Mouse (Mus musculus): Measurements from ENCODE around the gene Maff. TPM values are rescaled to one million over a fixed set of nuclear protein-coding genes. Genes with fewer than 3 reads are reported as not detected.

The Maff gene
- polyA plus RNA-seq, 1 experiment: 15.6 TPM

DNA sequence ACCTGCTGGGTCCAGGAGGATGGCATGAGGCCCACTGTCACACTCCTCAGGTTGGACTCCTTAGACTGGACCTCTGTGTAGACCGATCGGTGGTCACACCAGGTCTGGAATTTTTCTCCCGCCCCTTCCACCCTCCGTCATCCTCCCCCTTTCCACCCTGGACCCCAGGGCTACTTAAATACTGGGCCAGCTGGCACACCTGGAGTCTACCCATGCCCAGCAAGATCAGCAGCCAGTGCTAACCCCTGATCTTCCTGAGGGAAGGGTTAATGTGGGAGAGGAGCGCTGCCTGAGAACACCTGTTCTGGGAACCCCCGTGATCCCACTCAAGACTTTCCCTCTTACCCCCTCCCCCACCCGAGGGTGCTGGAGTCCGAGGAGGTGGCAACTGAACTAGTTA, 2.2 kb downstream of the Maff start:
- Histone ChIP-seq H3K27me3 (ENCODE audit: control insufficient read depth, insufficient read depth, insufficient read length) (no peaks in the 10 kb centered on the region), H3K79me2 (ENCODE audit: control insufficient read depth, insufficient read depth) (no peaks in the 10 kb centered on the region), H3K4me3 (peak overlapping the region; percentile 63), H3K4me2 (ENCODE audit: low read depth) (peak overlapping the region; percentile 90), H3K36me3 (ENCODE audit: control insufficient read depth, insufficient read depth) (no peaks in the 10 kb centered on the region), H3ac (ENCODE audit: control insufficient read depth, insufficient read length) (no peak overlapping the region)
- TF ChIP-seq MYOD1 (IDR thresholded peaks at IDR 0.05; ENCODE audit: control insufficient read depth in 1 of 3, insufficient read length in 2 of 3, low read depth in 2 of 3): no peak
- no peak for TF ChIP-seq REST (IDR thresholded peaks at IDR 0.05; ENCODE audit: insufficient read depth, insufficient read length)
- no peak for TF ChIP-seq E2F4 (IDR thresholded peaks at IDR 0.05; ENCODE audit: insufficient read depth)
- TF ChIP-seq MAX (IDR thresholded peaks at IDR 0.05; ENCODE audit: low read depth): no peak
- TF ChIP-seq TCF12 (IDR thresholded peaks at IDR 0.05; ENCODE audit: insufficient read depth, poor library complexity, severe bottlenecking): no peak
- TF ChIP-seq CEBPB (IDR thresholded peaks at IDR 0.05; ENCODE audit: insufficient read depth, poor library complexity, severe bottlenecking): no peak
- TF ChIP-seq POLR2A (IDR thresholded peaks at IDR 0.05; ENCODE audit: insufficient read length, low read depth): no peak

DNA sequence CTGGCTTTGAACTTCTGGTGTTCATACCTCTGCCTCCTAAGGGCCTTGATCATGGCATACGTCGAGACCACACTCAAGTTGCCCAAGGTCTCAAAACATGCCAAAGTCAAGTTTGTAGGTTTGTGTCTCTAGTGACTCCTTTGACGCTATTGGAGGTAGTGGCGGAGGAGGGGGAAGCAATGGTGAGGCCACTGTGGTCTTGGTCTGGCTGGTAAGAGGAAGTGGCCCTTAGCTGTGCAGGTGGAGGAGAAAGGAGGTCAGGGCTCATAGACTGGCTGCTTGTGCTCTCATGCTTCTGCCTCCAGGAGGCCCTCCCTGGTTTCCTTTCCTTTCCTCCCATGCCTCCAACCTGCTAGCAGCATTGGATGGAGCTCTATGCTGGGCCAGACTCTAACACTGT, 4.4 kb downstream of the Maff start:
- Histone ChIP-seq H3K79me2 (ENCODE audit: control insufficient read depth, insufficient read depth) (no peaks in the 10 kb centered on the region), H3K36me3 (ENCODE audit: control insufficient read depth, insufficient read depth) (no peaks in the 10 kb centered on the region), H3ac (ENCODE audit: control insufficient read depth, insufficient read length) (no peak overlapping the region), H3K4me2 (ENCODE audit: low read depth) (no peak overlapping the region), H3K27me3 (ENCODE audit: control insufficient read depth, insufficient read depth, insufficient read length) (no peaks in the 10 kb centered on the region), H3K4me3 (no peak overlapping the region)
- TF ChIP-seq REST (IDR thresholded peaks at IDR 0.05; ENCODE audit: insufficient read depth, insufficient read length) (no peak), CEBPB (IDR thresholded peaks at IDR 0.05; ENCODE audit: insufficient read depth, poor library complexity, severe bottlenecking) (no peak), USF1 (IDR thresholded peaks at IDR 0.05; ENCODE audit: low read depth) (no peak), POLR2A (IDR thresholded peaks at IDR 0.05; ENCODE audit: insufficient read length, low read depth) (no peak), POLR2AphosphoS2 (IDR thresholded peaks at IDR 0.05; ENCODE audit: insufficient read length, low read depth) (no peak), TCF3 (IDR thresholded peaks at IDR 0.05; ENCODE audit: insufficient read length, low read depth) (no peak), TCF12 (IDR thresholded peaks at IDR 0.05; ENCODE audit: insufficient read depth, poor library complexity, severe bottlenecking) (no peak), SRF (IDR thresholded peaks at IDR 0.05; ENCODE audit: control insufficient read depth, insufficient read length, low read depth) (no peak), MAX (IDR thresholded peaks at IDR 0.05; ENCODE audit: low read depth) (no peak), E2F4 (IDR thresholded peaks at IDR 0.05; ENCODE audit: insufficient read depth) (no peak), MYOD1 (IDR thresholded peaks at IDR 0.05; ENCODE audit: control insufficient read depth in 1 of 3, insufficient read length in 2 of 3, low read depth in 2 of 3) (no peak), MYOG (IDR thresholded peaks at IDR 0.05; ENCODE audit: control insufficient read depth in 1 of 3, insufficient read depth in 1 of 3, insufficient read length in 2 of 3, low read depth in 2 of 3) (no peak)

- Histone ChIP-seq H3K4me2 (ENCODE audit: low read depth) (no peak overlapping the region), H3K79me2 (ENCODE audit: control insufficient read depth, insufficient read depth) (no peaks in the 10 kb centered on the region), H3K4me3 (no peak overlapping the region), H3ac (ENCODE audit: control insufficient read depth, insufficient read length) (no peak overlapping the region), H3K27me3 (ENCODE audit: control insufficient read depth, insufficient read depth, insufficient read length) (no peaks in the 10 kb centered on the region), H3K36me3 (ENCODE audit: control insufficient read depth, insufficient read depth) (peaks cover 4% of the 10 kb centered on the region)
- no peak for TF ChIP-seq SRF (IDR thresholded peaks at IDR 0.05; ENCODE audit: control insufficient read depth, insufficient read length, low read depth)
- TF ChIP-seq POLR2AphosphoS2 (IDR thresholded peaks at IDR 0.05; ENCODE audit: insufficient read length, low read depth): no peak
- no peak for TF ChIP-seq TCF3 (IDR thresholded peaks at IDR 0.05; ENCODE audit: insufficient read length, low read depth)
- no peak for TF ChIP-seq POLR2A (IDR thresholded peaks at IDR 0.05; ENCODE audit: insufficient read length, low read depth)
- no peak for TF ChIP-seq CEBPB (IDR thresholded peaks at IDR 0.05; ENCODE audit: insufficient read depth, poor library complexity, severe bottlenecking)
- TF ChIP-seq MAX (IDR thresholded peaks at IDR 0.05; ENCODE audit: low read depth): no peak
- no peak for TF ChIP-seq E2F4 (IDR thresholded peaks at IDR 0.05; ENCODE audit: insufficient read depth)
- TF ChIP-seq MYOG (IDR thresholded peaks at IDR 0.05; ENCODE audit: control insufficient read depth in 1 of 3, insufficient read depth in 1 of 3, insufficient read length in 2 of 3, low read depth in 2 of 3): no peak
- no peak for TF ChIP-seq TCF12 (IDR thresholded peaks at IDR 0.05; ENCODE audit: insufficient read depth, poor library complexity, severe bottlenecking)
- no peak for TF ChIP-seq REST (IDR thresholded peaks at IDR 0.05; ENCODE audit: insufficient read depth, insufficient read length)
- no peak for TF ChIP-seq MYOD1 (IDR thresholded peaks at IDR 0.05; ENCODE audit: control insufficient read depth in 1 of 3, insufficient read length in 2 of 3, low read depth in 2 of 3)
- TF ChIP-seq USF1 (IDR thresholded peaks at IDR 0.05; ENCODE audit: low read depth): no peak
These were observed 4.9 kb downstream of the Maff start for GRCm38 (mm10) chr15:79351331-79351767.

- Histone ChIP-seq H3K4me2 (ENCODE audit: low read depth) (no peak overlapping the region), H3K36me3 (ENCODE audit: control insufficient read depth, insufficient read depth) (peaks cover 13% of the 10 kb centered on the region), H3K4me3 (no peak overlapping the region), H3ac (ENCODE audit: control insufficient read depth, insufficient read length) (no peak overlapping the region), H3K27me3 (ENCODE audit: control insufficient read depth, insufficient read depth, insufficient read length) (no peaks in the 10 kb centered on the region), H3K79me2 (ENCODE audit: control insufficient read depth, insufficient read depth) (no peaks in the 10 kb centered on the region)
- TF ChIP-seq TCF3 (IDR thresholded peaks at IDR 0.05; ENCODE audit: insufficient read length, low read depth): no peak
- TF ChIP-seq TCF12 (IDR thresholded peaks at IDR 0.05; ENCODE audit: insufficient read depth, poor library complexity, severe bottlenecking): no peak
- no peak for TF ChIP-seq E2F4 (IDR thresholded peaks at IDR 0.05; ENCODE audit: insufficient read depth)
- no peak for TF ChIP-seq POLR2AphosphoS2 (IDR thresholded peaks at IDR 0.05; ENCODE audit: insufficient read length, low read depth)
- TF ChIP-seq SRF (IDR thresholded peaks at IDR 0.05; ENCODE audit: control insufficient read depth, insufficient read length, low read depth): no peak
- TF ChIP-seq REST (IDR thresholded peaks at IDR 0.05; ENCODE audit: insufficient read depth, insufficient read length): no peak
- no peak for TF ChIP-seq POLR2A (IDR thresholded peaks at IDR 0.05; ENCODE audit: insufficient read length, low read depth)
- no peak for TF ChIP-seq CEBPB (IDR thresholded peaks at IDR 0.05; ENCODE audit: insufficient read depth, poor library complexity, severe bottlenecking)
- no peak for TF ChIP-seq MYOD1 (IDR thresholded peaks at IDR 0.05; ENCODE audit: control insufficient read depth in 1 of 3, insufficient read length in 2 of 3, low read depth in 2 of 3)
These were observed 6.1 kb downstream of the Maff start for GRCm38 (mm10) chr15:79352479-79352878.
